Mouse (Mus musculus) intestine, postnatal 0 days (tissue): ENCODE data around the gene Sar1b. TPM values are rescaled to one million over a fixed set of nuclear protein-coding genes. Genes with fewer than 3 reads are reported as not detected.

ENCODE experiments used
- ATAC-seq: fragments of 200-750 bp; cut with Nextera tagmentation; 2 replicates; pipeline ENCODE4 v1.8.0; 2017; ENCODE audit warnings: mild to moderate bottlenecking, moderate TSS enrichment, moderate library complexity
- H3K27ac ChIP-seq: fragments of 300-500 bp; sonication (generic); 2 replicates; pipeline ENCODE4 v1.5.1; 2014; ENCODE audit warnings: mild to moderate bottlenecking, low read depth, low read length, moderate library complexity
- H3K27me3 ChIP-seq: fragments of 300-500 bp; sonication (generic); replicated peaks from 2 replicates; pipeline ENCODE4 v1.6.1; 2014; ENCODE audit warnings: low read length, mixed read lengths; ENCODE audit not compliant: control insufficient read depth, insufficient read depth
- H3K36me3 ChIP-seq: fragments of 300-500 bp; sonication (generic); 2 replicates; pipeline ENCODE4 v1.6.1; 2014; ENCODE audit warnings: mild to moderate bottlenecking, moderate library complexity; ENCODE audit not compliant: control insufficient read depth, insufficient read depth
- H3K4me1 ChIP-seq: fragments of 300-500 bp; sonication (generic); replicated peaks from 2 replicates; pipeline ENCODE4 v1.6.1; 2014; ENCODE audit warnings: antibody characterized with exemption, low read length, mixed read lengths; ENCODE audit not compliant: control insufficient read depth, insufficient read depth
- H3K4me2 ChIP-seq: fragments of 300-500 bp; sonication (generic); replicated peaks from 2 replicates; pipeline ENCODE4 v1.6.1; 2014; ENCODE audit warnings: low read depth, mild to moderate bottlenecking, moderate library complexity
- H3K4me3 ChIP-seq: fragments of 300-500 bp; sonication (generic); 2 replicates; pipeline ENCODE4 v1.5.1; 2014; ENCODE audit warnings: low read depth, low read length
- H3K9ac ChIP-seq: fragments of 300-500 bp; sonication (generic); 2 replicates; pipeline ENCODE4 v1.6.1; 2014; ENCODE audit warnings: mild to moderate bottlenecking, low read depth, low read length
- H3K9me3 ChIP-seq: fragments of 300-500 bp; sonication (generic); 2 replicates; pipeline ENCODE4 v1.6.1; 2016; ENCODE audit warnings: mixed run types; ENCODE audit not compliant: control insufficient read depth
- CTCF ChIP-seq: sonication (generic); IDR thresholded peaks from 2 replicates; pipeline ENCODE4 v1.5.1; 2016; ENCODE audit warnings: low read depth, mild to moderate bottlenecking, control low read depth, antibody characterized with exemption, moderate library complexity
- WGBS: fragments of 180-500 bp; shearing (Covaris S2); extraction: QIAGEN DNeasy Blood & Tissue Kit; methylation state at CpG from one replicate; pipeline ENCODE4 v1.1.7; 2014; 5-methylcytosine and 5-hydroxymethylcytosine counted together
- polyA plus RNA-seq: library from polyadenylated mRNA; unstranded; fragments of >200 nt; fragmentation: Nextera tagmentation; extraction: Ambion mirVana; gene quantifications from 2 replicates; pipeline ENCODE4 v1.2.1, GENCODE M21; 2015

Gene Sar1b
- polyA plus RNA-seq, 1 experiment from 2014 or later = 470 TPM

DNA sequence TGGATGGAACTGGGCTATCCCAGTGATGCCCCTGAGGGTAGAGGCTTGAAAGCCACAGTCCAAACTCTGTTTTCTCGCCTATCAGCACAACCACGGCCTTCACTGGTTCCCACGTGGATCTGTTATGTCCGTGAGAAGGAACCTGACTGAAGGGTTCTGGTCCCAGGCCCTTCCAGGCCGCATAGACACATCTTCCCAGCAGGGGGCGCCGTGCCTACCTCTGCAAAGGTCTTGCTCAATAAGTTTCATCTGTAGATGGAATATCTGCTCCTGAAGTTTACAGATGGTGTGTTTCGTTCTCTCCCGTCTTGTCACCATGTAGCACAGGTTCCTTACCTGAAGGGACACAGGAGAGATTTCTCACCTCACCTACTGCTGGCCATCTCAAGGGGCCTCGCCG, 57.4 kb downstream of the Sar1b start:
- no peak overlapping the region for H3K4me3 ChIP-seq
- peaks cover 59% of the 10 kb centered on the region for H3K36me3 ChIP-seq
- peak; percentile 94 for TF ChIP-seq CTCF
- H3K9me3 ChIP-seq = no peaks in the 10 kb centered on the region
- H3K4me2 ChIP-seq = no peak overlapping the region
- no peaks in the 10 kb centered on the region for H3K27me3 ChIP-seq
- no peaks in the 10 kb centered on the region for H3K4me1 ChIP-seq
- ATAC-seq = no peak
- no peak overlapping the region for H3K27ac ChIP-seq
- H3K9ac ChIP-seq = no peak overlapping the region
- WGBS = 28% methylated on average over 11 of the region's 11 CpGs

DNA sequence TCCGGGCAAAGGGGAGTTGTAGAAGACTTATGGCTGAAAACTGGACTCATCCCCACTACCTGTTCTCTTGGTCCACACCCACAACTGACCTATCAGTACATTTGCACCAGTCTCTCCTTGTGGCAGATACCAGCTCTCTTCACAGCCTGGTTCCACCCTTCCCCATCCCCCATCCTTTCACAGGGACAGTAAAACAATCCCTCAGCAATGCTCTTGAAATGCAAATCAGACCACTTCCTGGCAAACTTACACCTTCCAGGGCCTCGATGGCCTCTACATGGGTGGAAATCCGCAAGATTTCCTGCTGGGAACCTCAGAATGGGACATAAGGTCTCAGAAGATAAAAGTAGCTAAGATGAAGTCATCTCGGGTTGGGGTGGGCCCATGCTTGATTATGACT, 59.2 kb downstream of the Sar1b start:
- no peak overlapping the region for H3K9ac ChIP-seq
- H3K27me3 ChIP-seq = no peaks in the 10 kb centered on the region
- no peak for TF ChIP-seq CTCF
- H3K27ac ChIP-seq = no peak overlapping the region
- no peaks in the 10 kb centered on the region for H3K4me1 ChIP-seq
- H3K36me3 ChIP-seq = peaks cover 61% of the 10 kb centered on the region
- no peak for ATAC-seq
- H3K4me2 ChIP-seq = no peak overlapping the region
- H3K4me3 ChIP-seq = no peak overlapping the region
- no peaks in the 10 kb centered on the region for H3K9me3 ChIP-seq
- 56% methylated on average over 4 of the region's 4 CpGs for WGBS

DNA sequence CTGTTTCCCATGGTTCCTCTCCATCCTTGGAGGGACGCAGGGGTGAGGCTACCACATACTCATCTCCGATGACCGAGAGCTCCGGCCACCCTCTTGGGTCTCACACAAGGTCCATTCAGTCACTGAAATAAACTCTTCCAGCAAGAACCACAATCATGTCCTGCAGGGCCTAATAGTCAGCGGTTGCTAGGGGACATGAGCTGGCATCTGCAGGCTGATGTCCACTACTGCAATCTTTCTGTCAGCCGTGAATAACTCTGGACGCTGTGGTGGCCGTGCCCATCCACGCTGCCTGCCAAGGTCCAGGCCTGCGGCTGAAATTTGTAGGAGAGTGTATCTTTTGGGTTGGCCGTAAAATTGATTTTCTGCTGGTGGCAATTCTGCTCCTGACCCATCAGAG, 59.8 kb downstream of the Sar1b start:
- Histone ChIP-seq H3K9ac (no peak overlapping the region), H3K4me1 (no peaks in the 10 kb centered on the region), H3K36me3 (peaks cover 61% of the 10 kb centered on the region), H3K27me3 (no peaks in the 10 kb centered on the region), H3K4me3 (no peak overlapping the region), H3K27ac (no peak overlapping the region), H3K4me2 (no peak overlapping the region), H3K9me3 (no peaks in the 10 kb centered on the region)
- 87% methylated on average over 11 of the region's 11 CpGs for WGBS
- no peak for TF ChIP-seq CTCF
- ATAC-seq = no peak

DNA sequence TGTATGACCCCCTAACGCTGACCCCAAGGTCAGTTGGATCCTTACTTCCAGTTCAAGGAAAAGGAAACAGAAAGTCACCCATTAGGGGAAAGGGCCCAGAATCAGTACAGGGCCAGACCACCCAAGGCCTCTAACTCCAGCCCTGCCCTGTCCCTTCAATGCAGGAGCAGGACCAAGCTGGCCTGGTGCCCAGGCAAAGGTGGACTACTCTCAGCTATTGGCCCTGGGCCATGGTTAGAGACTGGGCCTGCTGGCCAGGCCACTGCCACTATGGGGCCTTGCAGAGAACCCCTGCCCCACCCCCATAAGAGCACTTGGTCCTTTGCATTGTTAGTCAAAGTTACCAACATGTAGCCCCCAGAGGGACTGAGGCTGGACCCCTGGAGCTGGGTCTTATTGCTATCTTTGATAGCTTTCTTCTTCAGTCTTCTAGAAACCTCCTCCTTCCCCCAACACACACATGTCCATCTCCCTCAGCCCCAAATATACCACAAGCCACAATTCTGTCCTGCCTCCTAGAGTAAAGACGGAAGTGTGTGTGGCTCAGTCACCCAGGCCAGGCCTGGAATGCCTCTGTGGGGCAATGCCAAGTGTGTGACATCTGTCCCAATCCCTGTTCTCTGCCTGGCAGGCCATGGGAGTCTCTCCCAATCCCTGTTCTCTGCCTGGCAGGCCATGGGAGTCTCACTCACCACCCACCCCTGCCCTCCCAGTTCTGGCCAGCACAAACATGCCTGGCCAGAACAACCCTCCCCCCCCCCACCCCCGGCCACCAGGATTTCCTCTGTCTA, 60.7 kb downstream of the Sar1b start:
- WGBS = 94% methylated on average over 3 of the region's 3 CpGs
- TF ChIP-seq CTCF = no peak
- H3K27ac ChIP-seq = no peak overlapping the region
- H3K36me3 ChIP-seq = peaks cover 56% of the 10 kb centered on the region
- H3K9me3 ChIP-seq = no peaks in the 10 kb centered on the region
- no peaks in the 10 kb centered on the region for H3K4me1 ChIP-seq
- no peak for ATAC-seq
- no peak overlapping the region for H3K4me2 ChIP-seq
- H3K9ac ChIP-seq = no peak overlapping the region
- H3K27me3 ChIP-seq = no peaks in the 10 kb centered on the region
- no peak overlapping the region for H3K4me3 ChIP-seq

DNA sequence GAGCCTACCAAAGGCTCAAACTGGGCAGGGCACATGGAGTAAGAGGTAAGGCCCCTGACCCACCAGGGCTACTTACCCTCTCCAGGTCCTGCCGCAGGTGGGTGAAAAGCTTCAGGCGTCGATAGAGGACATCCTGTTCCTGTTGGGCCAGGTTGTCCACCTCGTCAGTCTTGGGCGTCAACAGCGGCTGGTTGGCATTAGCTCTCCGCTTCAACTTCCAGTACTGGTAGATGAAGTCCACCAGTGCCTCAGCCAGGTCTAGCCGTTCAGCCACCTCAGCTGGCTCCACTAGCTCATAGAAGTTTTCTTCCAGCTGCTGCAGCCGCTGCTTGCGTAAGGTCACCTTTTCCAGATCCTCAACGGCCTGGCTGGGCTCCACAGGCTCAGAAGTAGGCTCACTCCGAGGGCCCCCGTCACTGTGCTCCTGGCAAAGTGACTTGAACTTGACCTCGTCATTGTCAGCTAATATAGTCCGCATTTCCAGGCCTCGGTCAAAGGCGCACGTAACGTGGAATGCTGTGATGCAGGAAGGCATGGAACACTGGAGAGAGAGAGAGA, 61.5 kb downstream of the Sar1b start:
- 93% methylated on average over 19 of the region's 19 CpGs for WGBS
- peaks cover 53% of the 10 kb centered on the region for H3K36me3 ChIP-seq
- TF ChIP-seq CTCF = no peak
- no peak for ATAC-seq
- no peaks in the 10 kb centered on the region for H3K9me3 ChIP-seq
- no peak overlapping the region for H3K4me3 ChIP-seq
- no peaks in the 10 kb centered on the region for H3K4me1 ChIP-seq
- H3K27ac ChIP-seq = no peak overlapping the region
- H3K4me2 ChIP-seq = no peak overlapping the region
- H3K27me3 ChIP-seq = no peaks in the 10 kb centered on the region
- H3K9ac ChIP-seq = no peak overlapping the region

DNA sequence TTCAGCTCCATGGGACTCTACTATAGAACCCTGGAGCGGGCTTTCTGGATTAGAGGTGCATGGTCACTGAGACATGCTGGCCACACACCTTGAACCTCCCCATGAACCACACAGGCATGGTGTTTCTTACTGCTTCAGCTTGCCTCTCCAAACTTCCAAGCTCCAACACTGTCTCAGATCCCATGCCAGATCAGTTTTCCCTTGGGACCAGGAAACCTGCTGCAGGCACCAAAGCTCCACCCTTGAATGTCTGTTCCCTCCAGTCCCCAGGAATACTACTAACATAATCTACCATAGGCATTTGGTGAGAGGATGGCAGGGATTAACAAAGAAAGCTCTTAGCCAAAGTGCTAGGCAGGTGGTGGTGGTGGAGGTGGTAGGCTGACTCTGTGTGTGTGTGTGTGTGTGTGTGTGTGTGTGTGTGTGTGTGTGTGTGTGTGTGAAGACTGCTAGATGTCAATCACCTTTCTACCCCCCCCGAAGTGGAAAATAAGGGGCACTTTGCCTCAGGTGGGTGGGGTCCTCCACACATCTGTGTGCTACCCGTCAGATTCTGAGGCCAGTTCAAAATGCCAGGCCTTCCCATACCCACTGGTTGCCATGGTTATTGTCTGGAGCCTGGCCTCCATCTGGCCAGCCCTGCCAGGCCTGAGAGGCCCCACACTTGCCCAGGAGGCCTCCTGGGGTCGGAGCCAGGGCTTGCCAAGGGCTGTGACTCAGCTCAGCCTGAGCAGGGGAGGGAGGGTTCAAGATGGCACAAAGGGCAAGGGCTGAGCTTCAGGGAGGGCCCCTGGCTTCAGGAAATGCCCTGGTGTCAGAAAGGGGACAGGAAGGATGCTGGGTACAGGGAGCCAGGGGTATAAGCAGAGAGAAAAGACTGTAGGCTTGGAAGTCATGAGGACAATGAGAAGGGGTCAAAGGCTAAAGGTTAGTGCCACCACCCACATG, 68.7 kb downstream of the Sar1b start:
- H3K27ac ChIP-seq = peak overlapping the region; percentile 50; the same call in 1 of the 2 replicates

More for the DNA sequence above, 68.7 kb downstream of the Sar1b start:
- H3K9me3 ChIP-seq = no peaks in the 10 kb centered on the region
- H3K4me1 ChIP-seq = no peaks in the 10 kb centered on the region; the same call in 1 of the 2 replicates
- H3K4me2 ChIP-seq = no peak overlapping the region
- no peak overlapping the region for H3K4me3 ChIP-seq
- WGBS = 58% methylated on average over 4 of the region's 4 CpGs
- no peak for TF ChIP-seq CTCF
- no peak overlapping the region for H3K9ac ChIP-seq
- ATAC-seq = peak; percentile 90
- H3K27me3 ChIP-seq = no peaks in the 10 kb centered on the region
- peaks cover 33% of the 10 kb centered on the region; the same call in 1 of the 2 replicates for H3K36me3 ChIP-seq
